Comparison of ENCODE assay signal across 9 mouse cellular contexts in genomic region chr16:35155391-35156305, GRCm38 (mm10). TPM values are rescaled to one million over a fixed set of nuclear protein-coding genes. Genes with fewer than 3 reads are reported as not detected.
DNase-seq lines count a peak whose midpoint lies in the region; ATAC-seq and TF ChIP-seq lines count a peak whose summit lies in the region.
"Had no signal": no experiment of that assay in that cellular context is flagged by ENCODE, and none has a peak within 500 bp of the region (broad histone marks: within the 10 kb centered on the region; RNA-seq: fewer than 3 reads in every experiment).

No protein-coding gene starts in this region.

- H3K27me3 ChIP-seq in megakaryocyte, embryonic 14.5 days (replicated peaks): peaks cover 90% of the 10 kb centered on the region
- H3K27me3 ChIP-seq in embryonic facial prominence, embryonic 13.5 days: peaks cover 71% of the 10 kb centered on the region
- H3K27me3 ChIP-seq in heart, postnatal 0 days (ENCODE audit: control insufficient read depth, insufficient read depth, low read length): peaks cover 27% of the 10 kb centered on the region
- H3K27me3 ChIP-seq in liver, embryonic 16.5 days (ENCODE audit: control insufficient read depth, insufficient read depth, low read depth, low read length): peaks cover 60% of the 10 kb centered on the region
- peaks cover 8% of the 10 kb centered on the region for H3K27me3 ChIP-seq in neural tube, embryonic 14.5 days (ENCODE audit: control insufficient read depth, insufficient read depth, low read length)

- peak overlapping the region; percentile 80 for H3K9ac ChIP-seq in embryonic facial prominence, embryonic 13.5 days
- peak overlapping the region; percentile 82 for H3K9ac ChIP-seq in heart, postnatal 0 days (replicated peaks; ENCODE audit: low read depth, low read length)
- H3K9ac ChIP-seq in liver, embryonic 16.5 days (ENCODE audit: low read depth, low read length): no peak overlapping the region
- peak overlapping the region; percentile 93 for H3K9ac ChIP-seq in neural tube, embryonic 14.5 days (replicated peaks; ENCODE audit: low read depth, low read length)

- peaks cover 91% of the 10 kb centered on the region for H3K4me1 ChIP-seq in megakaryocyte, embryonic 14.5 days
- peaks cover 56% of the 10 kb centered on the region for H3K4me1 ChIP-seq in embryonic facial prominence, embryonic 13.5 days
- peaks cover 10% of the 10 kb centered on the region for H3K4me1 ChIP-seq in heart, postnatal 0 days (ENCODE audit: control insufficient read depth, insufficient read depth)
- peaks cover 3% of the 10 kb centered on the region; the same call in 1 of the 2 replicates for H3K4me1 ChIP-seq in liver, embryonic 16.5 days (ENCODE audit: control insufficient read depth, low read depth, low read length)
- H3K4me1 ChIP-seq in neural tube, embryonic 14.5 days (ENCODE audit: control insufficient read depth, insufficient read depth, low read length): peaks cover 48% of the 10 kb centered on the region

- DNase-seq in heart, postnatal 0 days (ENCODE audit: low spot score): peak; percentile 68
- peak; percentile 63 for DNase-seq in kidney, postnatal 14 days
- peak; percentile 40 for DNase-seq in urinary bladder, postnatal 14 days (ENCODE audit: low spot score)

- H3K9me3 ChIP-seq in megakaryocyte, embryonic 14.5 days: no peaks in the 10 kb centered on the region
- H3K9me3 ChIP-seq in embryonic facial prominence, embryonic 13.5 days: no peaks in the 10 kb centered on the region
- no peaks in the 10 kb centered on the region for H3K9me3 ChIP-seq in heart, postnatal 0 days (replicated peaks; ENCODE audit: control insufficient read depth, low read length)
- H3K9me3 ChIP-seq in liver, embryonic 16.5 days (replicated peaks; ENCODE audit: control insufficient read depth, low read length): no peaks in the 10 kb centered on the region
- H3K9me3 ChIP-seq in neural tube, embryonic 14.5 days (ENCODE audit: control insufficient read depth, low read length): no peaks in the 10 kb centered on the region

- 1% methylated on average over 83 of the region's 87 CpGs for WGBS in embryonic facial prominence, embryonic 13.5 days
- under 1% methylated on average over 67 of the region's 87 CpGs for WGBS in heart, postnatal 0 days
- 3% methylated on average over 82 of the region's 87 CpGs for WGBS in liver, embryonic 16.5 days (ENCODE audit: insufficient replicate concordance)
- WGBS in neural tube, embryonic 14.5 days: 1% methylated on average over 75 of the region's 87 CpGs

- H3K4me2 ChIP-seq in embryonic facial prominence, embryonic 13.5 days: peak overlapping the region; percentile 91
- H3K4me2 ChIP-seq in heart, postnatal 0 days (ENCODE audit: low read depth, low read length): peak overlapping the region; percentile 89
- H3K4me2 ChIP-seq in liver, embryonic 16.5 days (ENCODE audit: low read depth, low read length): peak overlapping the region; percentile 66
- peak overlapping the region; percentile 56 for H3K4me2 ChIP-seq in neural tube, embryonic 14.5 days (ENCODE audit: low read depth, low read length)

- TF ChIP-seq EP300 in heart, postnatal 0 days (IDR thresholded peaks at IDR 0.05; ENCODE audit: low read depth): no peak

- ATAC-seq in megakaryocyte, adult 5-6 weeks (ENCODE audit: poor library complexity, severe bottlenecking): no peak
- ATAC-seq in embryonic facial prominence, embryonic 13.5 days (ENCODE audit: insufficient number of reproducible peaks, insufficient read depth, low FRiP score, low TSS enrichment, low read depth): peak; percentile 41; the same call in 1 of the 2 replicates
- ATAC-seq in heart, postnatal 0 days (ENCODE audit: insufficient read depth, low read depth): peak; percentile 54
- 0 out of 2 replicates have a peak, but pooled peaks have one; percentile 39 for ATAC-seq in liver, embryonic 16.5 days (ENCODE audit: low read depth)
- peak; percentile 9 for ATAC-seq in neural tube, embryonic 14.5 days (ENCODE audit: low read depth)

- peak overlapping the region; percentile 78 for H3K27ac ChIP-seq in embryonic facial prominence, embryonic 13.5 days
- H3K27ac ChIP-seq in heart, postnatal 0 days (ENCODE audit: low read depth): peak overlapping the region; percentile 86
- H3K27ac ChIP-seq in liver, embryonic 16.5 days (ENCODE audit: low read length): no peak overlapping the region; the same call in 1 of the 2 replicates
- peak overlapping the region; percentile 88 for H3K27ac ChIP-seq in neural tube, embryonic 14.5 days (ENCODE audit: low read depth, low read length)

- H3K36me3 ChIP-seq in megakaryocyte, embryonic 14.5 days (replicated peaks; ENCODE audit: low read length): peaks cover 13% of the 10 kb centered on the region
- H3K36me3 ChIP-seq in embryonic facial prominence, embryonic 13.5 days: 0 out of 2 replicates have a peak, but pooled peaks cover 3% of the 10 kb centered on the region
- no peaks in the 10 kb centered on the region for H3K36me3 ChIP-seq in heart, postnatal 0 days (replicated peaks; ENCODE audit: control insufficient read depth, insufficient read depth, low read length)
- no peaks in the 10 kb centered on the region for H3K36me3 ChIP-seq in liver, embryonic 16.5 days (ENCODE audit: control insufficient read depth, insufficient read depth)
- no peaks in the 10 kb centered on the region for H3K36me3 ChIP-seq in neural tube, embryonic 14.5 days (ENCODE audit: control insufficient read depth, insufficient read depth, low read length)
- H3K36me3 ChIP-seq: G1E had no signal

- TF ChIP-seq CTCF in heart, postnatal 0 days (IDR thresholded peaks at IDR 0.05; ENCODE audit: low read depth): peak; percentile 50

- H3K4me3 ChIP-seq in megakaryocyte, embryonic 14.5 days (replicated peaks): peak overlapping the region; percentile 96
- peak overlapping the region; percentile 75 for H3K4me3 ChIP-seq in embryonic facial prominence, embryonic 13.5 days
- peak overlapping the region; percentile 74 for H3K4me3 ChIP-seq in heart, postnatal 0 days (ENCODE audit: low read depth, low read length)
- H3K4me3 ChIP-seq in liver, embryonic 16.5 days (ENCODE audit: low read depth, low read length): peak overlapping the region; percentile 55
- H3K4me3 ChIP-seq in neural tube, embryonic 14.5 days (ENCODE audit: low read depth, low read length): peak overlapping the region; percentile 81

RNA-seq across cellular contexts. Expression of gene Adcy5, which starts 1.0 kb away (rescaled TPM):
- polyA plus RNA-seq in megakaryocyte, embryonic 14.5 days (2012; ENCODE audit: insufficient read depth, low replicate concordance): 3.9 and 4.7 TPM in 2 replicates
- total RNA-seq in megakaryocyte, adult 5-6 weeks (2015): not detected in 2 replicates
- total RNA-seq in megakaryocyte, adult 5-6 weeks (2017): not detected in 2 replicates
- polyA plus RNA-seq in embryonic facial prominence, embryonic 13.5 days (2015; fragmentation: Nextera tagmentation; extraction: Ambion mirVana): 3.0 and 3.9 TPM in 2 replicates
- 81.4 and 84.7 TPM in 2 replicates for total RNA-seq in heart, postnatal 0 days (2014; rRNA removed; ENCODE audit: low replicate concordance)
- polyA plus RNA-seq in heart, postnatal 0 days (2015; fragmentation: Nextera tagmentation; extraction: Ambion mirVana): 9.6 and 11.3 TPM in 2 replicates
- 0.18 and 0.22 TPM in 2 replicates for polyA plus RNA-seq in liver, embryonic 16.5 days (2015; fragmentation: Nextera tagmentation; extraction: Ambion mirVana)
- 8.3 and 8.8 TPM in 2 replicates for polyA plus RNA-seq in neural tube, embryonic 14.5 days (2014; fragmentation: Nextera tagmentation; extraction: Ambion mirVana)
- polyA plus RNA-seq: G1E had no signal
